Mouse (Mus musculus): ENCODE data around the gene Cux1. TPM values are rescaled to one million over a fixed set of nuclear protein-coding genes. Genes with fewer than 3 reads are reported as not detected.

Gene Cux1
- 55.3 and 57.7 TPM in 2 replicates for polyA plus RNA-seq (2012; rRNA removed)

DNA sequence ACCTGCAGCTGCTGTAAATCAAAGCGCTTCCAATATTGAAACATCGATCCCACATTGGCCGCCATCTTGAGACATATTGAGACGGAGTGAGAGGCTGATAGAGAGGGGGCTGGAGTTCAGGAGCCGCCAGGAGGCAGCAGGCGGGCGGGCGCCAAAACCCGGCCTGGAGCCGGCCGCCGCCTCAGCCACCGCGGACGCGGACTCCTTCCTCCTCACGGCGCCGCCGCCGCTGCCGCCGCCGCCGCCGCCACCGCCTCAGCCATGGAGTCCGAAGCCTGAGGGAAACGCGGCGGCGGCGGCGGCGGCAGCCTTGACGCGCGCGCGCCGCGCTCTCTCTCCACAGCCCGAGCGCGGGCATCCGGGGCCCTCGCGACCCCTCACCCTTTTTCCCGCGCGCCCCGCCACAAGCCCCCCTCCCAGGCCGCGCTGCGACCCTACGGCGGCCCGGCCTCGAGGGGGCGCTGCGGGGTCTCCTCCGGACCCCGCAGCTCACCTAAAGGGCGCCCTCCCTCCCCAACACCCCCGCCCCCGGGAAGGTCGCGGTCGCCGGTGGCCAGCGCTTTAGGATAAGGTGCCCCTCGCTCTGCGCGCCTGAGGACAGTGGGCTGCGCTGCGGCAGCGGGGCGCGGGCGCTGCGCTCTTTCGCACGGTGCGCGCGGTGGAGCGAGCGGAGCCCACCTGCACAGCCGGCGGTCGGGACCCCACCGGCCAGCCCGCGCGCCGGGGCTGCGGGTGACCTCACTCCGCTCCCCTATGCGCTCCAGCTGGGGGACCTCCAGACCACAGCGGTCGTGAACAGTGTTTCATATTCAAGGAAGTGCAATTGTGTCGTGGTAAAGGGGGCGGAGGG, at the start of gene Cux1:
TSS of gene Cux1 (minus strand) at position 315 of the 850 bp plus-strand sequence.

DNA sequence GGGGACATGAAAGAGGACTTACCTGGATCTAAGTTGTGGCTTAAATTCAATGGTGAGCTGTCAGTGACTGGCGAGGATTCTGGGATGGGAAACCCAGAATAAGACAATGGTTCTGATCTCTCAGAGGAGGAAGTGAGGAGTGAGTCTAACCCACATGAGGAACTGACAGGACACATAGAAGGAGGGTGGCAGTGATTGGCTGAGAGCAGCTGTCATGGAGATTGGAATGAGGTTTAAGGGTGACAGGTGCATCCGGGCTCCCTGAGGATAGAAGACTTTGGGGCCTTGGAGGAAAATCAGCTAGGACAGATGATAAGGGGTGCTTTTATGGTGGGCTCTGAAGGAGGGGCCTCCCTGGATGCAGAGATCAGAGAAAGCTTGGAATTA, 320.8 kb downstream of the Cux1 start, which contains the start of gene Sh2b2:
TSS of gene Sh2b2 (minus strand) at position 105 of the 387 bp plus-strand sequence.

DNA sequence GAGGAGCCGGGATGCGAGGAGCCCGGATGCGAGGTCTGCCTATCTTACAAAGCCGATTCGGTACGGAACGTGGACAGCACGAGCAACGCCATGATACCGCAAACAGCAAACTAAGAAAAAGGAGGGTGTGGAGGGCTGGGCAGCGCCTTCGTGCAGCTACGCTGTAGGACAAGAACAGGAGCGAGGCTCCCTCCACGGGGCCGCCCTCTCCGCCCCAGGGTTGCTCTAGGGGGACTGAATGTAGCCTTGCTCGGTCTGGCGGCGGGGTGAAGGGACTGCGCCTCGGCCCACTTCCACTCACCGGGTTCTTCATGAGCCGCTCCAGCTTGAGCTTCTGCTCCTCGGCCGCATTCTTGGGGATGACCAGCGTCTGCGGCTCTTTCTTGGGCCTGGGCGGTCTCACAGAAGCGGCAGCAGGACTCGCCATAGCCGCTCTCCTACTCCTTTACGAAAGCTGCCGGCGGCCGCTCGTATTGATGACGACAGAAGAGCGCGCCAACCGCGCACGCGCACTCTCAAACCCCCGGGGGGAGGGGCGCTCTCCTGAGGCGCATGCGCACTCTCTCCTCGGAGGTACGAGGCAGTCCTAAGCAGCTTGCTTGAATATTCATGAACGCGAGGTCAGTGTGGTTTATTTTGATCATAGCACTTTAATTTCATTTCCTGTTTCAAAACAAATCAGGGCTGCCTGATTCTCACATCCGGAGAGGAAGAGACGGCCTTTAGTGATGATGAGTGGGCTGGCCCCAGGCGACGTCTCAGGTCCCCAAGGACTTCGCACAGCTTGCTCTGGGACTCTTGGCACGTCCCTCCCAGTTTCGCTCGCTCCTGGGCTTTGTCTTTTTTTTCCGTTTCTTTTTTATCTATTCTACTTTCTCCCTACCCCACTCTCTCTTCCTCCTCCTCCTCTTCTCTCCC, 368.6 kb downstream of the Cux1 start, which contains the start of gene Prkrip1:
TSS of gene Prkrip1 (minus strand) at position 490 of the 918 bp plus-strand sequence.

Other genes with a start within 250 kb of the Cux1 start
- gene Myl10, start 125.7 kb upstream of the Cux1 start, polyA plus RNA-seq (2012; rRNA removed), result not detected in 2 replicates

All from colon, adult 2 months (tissue).